In genomic region chr5:150059466-150059865, GRCm38 (mm10) we compare ENCODE assay signal across 24 mouse cellular contexts. TPM values are rescaled to one million over a fixed set of nuclear protein-coding genes. Genes with fewer than 3 reads are reported as not detected.
"Had no signal": no experiment of that assay in that cellular context is flagged by ENCODE, and none has a peak within 500 bp of the region (broad histone marks: within the 10 kb centered on the region; RNA-seq: fewer than 3 reads in every experiment).

No protein-coding gene starts in this region.

- H3K9ac ChIP-seq: kidney, embryonic 15.5 days; limb, embryonic 13.5 days; liver, embryonic 12.5 days; liver, embryonic 15.5 days; lung, embryonic 15.5 days; midbrain, embryonic 13.5 days had no signal

- H3K4me1 ChIP-seq: limb, embryonic 10.5 days; limb, embryonic 13.5 days; liver, embryonic 12.5 days; liver, embryonic 15.5 days; lung, embryonic 15.5 days; megakaryocyte, embryonic 14.5 days had no signal

- H3K4me3 ChIP-seq: kidney, embryonic 15.5 days; layer of hippocampus, adult 2 months; limb, embryonic 10.5 days; limb, embryonic 13.5 days; liver, embryonic 12.5 days; liver, embryonic 15.5 days; lung, embryonic 15.5 days; megakaryocyte, embryonic 14.5 days; midbrain, embryonic 10.5 days; midbrain, embryonic 13.5 days; myocyte had no signal

- H3K27ac ChIP-seq: kidney, embryonic 15.5 days; layer of hippocampus, adult 2 months; limb, embryonic 10.5 days; limb, embryonic 13.5 days; liver, embryonic 12.5 days; liver, embryonic 15.5 days; lung, embryonic 15.5 days; midbrain, embryonic 10.5 days; midbrain, embryonic 13.5 days had no signal

- H3K27me3 ChIP-seq: kidney, embryonic 15.5 days; limb, embryonic 13.5 days; liver, embryonic 12.5 days; liver, embryonic 15.5 days; lung, embryonic 15.5 days; megakaryocyte, embryonic 14.5 days; midbrain, embryonic 13.5 days had no signal

- H3K9me3 ChIP-seq: kidney, embryonic 15.5 days; limb, embryonic 10.5 days; liver, embryonic 15.5 days; lung, embryonic 15.5 days; midbrain, embryonic 13.5 days had no signal

- DNase-seq: kidney, adult 8-10 months; kidney, postnatal 10 days; layer of hippocampus, adult 9-11 months; liver; lung, adult 18-20 months; lung, postnatal 10 days; lung, postnatal 36 days; thymus, postnatal 25 days had no signal

- H3K36me3 ChIP-seq: kidney, embryonic 15.5 days; limb, embryonic 10.5 days; limb, embryonic 13.5 days; liver, embryonic 12.5 days; liver, embryonic 15.5 days; lung, embryonic 15.5 days; midbrain, embryonic 10.5 days; midbrain, embryonic 13.5 days had no signal

- H3K4me2 ChIP-seq: kidney, embryonic 15.5 days; limb, embryonic 13.5 days; liver, embryonic 12.5 days; liver, embryonic 15.5 days; lung, embryonic 15.5 days; midbrain, embryonic 13.5 days had no signal

- ATAC-seq: liver, embryonic 12.5 days; midbrain, embryonic 13.5 days; midbrain, embryonic 16.5 days had no signal

RNA-seq across cellular contexts. Expression of gene Rxfp2, which starts 41.0 kb away (rescaled TPM):
- total RNA-seq: layer of hippocampus, postnatal 25 days; monocyte, adult 5-6 weeks had no signal
- polyA plus RNA-seq: large intestine, adult 2 months; liver, embryonic 15.5 days; myocyte; thymus, postnatal 0 days had no signal
